Mouse (Mus musculus) CD4-positive, CD25-positive, alpha-beta regulatory T cell, adult 2 months (primary cell): ENCODE results near the gene Tgm4.

Experiments used
- DNase-seq: peaks from one replicate; pipeline ENCODE4 v3.0.0-alpha.2; 2012; ENCODE audit warnings: low read depth, low spot score

Tgm4 gene

DNA sequence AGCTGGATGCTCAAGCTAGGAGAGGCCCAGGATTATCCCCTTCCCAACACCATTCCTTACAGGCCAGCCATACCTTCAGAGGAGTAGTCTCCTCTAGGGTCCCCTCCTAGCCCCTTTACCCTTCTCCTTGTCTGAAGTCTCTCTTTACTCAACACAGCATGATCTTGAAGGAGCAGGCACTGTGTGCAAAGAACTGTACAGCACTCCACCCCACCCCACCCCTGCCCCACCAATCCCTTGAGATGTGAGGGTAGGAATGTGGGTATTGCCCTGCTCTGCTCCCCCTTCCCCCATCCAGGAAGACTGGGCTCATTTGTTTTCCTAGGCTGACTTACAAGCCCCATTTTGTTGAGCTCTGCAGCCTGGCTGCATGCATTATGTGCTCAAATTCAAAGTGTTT, 69.8 kb downstream of the Tgm4 start:
- DNase-seq = no peak

DNA sequence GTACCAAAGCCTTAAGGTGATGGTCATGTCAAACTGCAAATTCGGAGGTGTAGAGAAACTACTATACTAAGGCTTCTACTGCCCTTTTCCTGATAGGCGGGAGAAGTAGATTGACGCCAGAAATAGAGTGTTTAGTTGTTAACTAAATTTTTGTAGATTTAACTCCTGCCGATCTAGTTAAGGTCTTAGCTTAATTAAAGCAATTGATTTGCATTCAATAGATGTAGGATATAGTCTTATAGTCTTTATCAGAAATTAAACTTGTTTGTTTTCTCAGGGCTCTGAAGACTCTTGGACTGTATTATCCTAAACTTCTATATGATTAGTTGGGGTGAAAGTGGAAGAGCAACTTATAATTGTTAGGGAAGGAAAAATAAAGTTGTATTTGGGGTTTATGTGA, 72.7 kb downstream of the Tgm4 start:
- DNase-seq = no peak

DNA sequence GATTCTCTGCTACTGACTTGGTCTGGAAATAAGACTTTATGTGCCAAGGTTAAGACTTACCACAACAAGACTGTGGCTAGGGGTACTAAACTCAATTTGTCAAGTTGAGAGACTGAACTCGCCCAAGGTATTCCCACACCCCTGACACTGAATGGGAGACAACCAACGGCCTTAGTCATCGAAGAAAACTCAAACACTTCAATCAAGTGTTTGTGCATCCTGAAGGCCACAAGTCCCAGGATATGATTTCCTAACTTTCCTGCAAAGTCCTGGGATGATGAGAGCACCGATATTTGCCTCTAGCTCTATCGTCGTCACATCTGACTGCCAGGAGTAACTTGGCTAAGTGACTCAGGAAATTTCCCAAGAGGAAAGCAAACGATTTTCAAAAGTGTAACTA, 74.7 kb downstream of the Tgm4 start:
- DNase-seq = no peak

DNA sequence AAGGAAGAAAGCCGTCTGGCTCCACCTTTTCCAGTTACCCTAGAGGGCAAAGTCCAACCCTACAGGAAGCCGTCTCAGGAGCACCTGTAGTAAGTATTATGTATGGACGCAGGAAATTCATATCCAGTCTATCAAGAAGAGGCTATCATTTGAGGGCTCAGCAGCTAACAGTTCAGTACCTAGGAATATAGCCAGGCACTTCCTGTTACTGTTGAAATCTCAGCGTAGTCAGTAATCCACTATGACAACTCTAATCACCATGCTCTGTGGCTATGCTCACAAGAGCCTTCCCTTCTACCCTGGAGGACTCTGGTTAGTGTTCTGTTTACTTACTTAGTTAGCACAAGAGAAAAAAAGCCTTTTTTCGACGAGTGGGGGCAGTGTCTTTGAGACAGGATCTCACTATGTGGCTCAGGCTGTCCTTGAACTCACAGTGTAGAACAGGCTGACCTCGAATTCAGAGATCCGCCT, 77.3 kb downstream of the Tgm4 start:
- DNase-seq = peak; percentile 49

DNA sequence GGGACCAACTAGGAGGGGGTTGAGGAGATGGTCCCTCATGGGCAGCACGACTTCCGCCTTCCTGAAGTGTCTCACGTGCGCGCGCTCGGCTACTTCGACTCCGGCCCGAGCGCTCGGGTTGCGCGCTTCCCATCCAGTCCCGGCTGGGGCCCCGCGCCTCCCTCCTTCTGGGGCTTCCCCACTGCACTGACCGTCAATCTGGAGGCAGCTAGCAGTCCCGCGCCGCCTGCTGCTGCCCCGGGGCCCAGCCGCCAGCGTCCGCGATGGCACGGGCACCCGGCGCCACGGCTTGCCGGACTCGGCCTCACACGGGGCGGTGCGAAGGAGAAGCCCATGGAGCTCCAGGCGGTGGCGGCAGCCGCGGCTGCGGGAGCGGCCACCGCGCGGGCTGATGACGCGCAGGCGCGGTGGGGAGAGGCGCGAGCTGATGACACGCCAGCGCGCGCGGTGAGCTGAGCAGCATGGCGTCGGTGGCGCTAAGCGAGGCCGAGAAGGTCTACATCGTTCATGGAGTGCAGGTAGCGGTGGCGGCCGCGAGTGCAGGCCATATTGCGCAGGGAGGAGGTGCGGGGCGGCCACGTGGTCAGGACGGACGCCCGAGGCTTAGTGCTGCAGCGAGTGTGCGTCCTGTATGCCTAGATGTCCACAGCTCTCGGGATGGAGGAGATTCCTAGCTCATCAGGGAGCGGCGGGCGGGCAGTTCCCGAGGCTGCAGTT, 78.4 kb downstream of the Tgm4 start, which contains the start of the genes Zdhhc3 and Exosc7:
Gene Zdhhc3, minus strand, starts transcription at position 401 of the 717 bp plus-strand sequence.
Gene Exosc7, plus strand, starts transcription at position 411 of the 717 bp plus-strand sequence.
- DNase-seq = peak; percentile 95

DNA sequence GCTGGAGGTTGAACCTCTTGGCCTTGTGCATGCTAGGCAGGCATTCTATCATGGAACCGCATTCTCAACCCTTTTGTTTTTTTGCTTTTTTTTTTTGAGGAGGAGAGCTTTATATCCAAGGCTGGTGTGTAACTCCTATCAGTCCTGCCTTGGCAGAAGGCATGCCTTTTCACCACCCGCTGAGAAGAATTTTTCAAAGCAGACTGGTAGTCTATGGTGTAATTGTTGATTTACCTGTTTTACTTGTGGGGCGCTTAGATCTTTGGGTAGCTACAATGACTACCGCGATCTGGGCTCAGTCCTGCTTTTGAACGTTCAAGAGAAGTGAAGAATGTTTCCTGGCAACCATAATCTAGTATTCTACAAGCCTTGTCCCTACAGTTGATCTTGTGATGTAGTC, 79.4 kb downstream of the Tgm4 start:
- DNase-seq = no peak

DNA sequence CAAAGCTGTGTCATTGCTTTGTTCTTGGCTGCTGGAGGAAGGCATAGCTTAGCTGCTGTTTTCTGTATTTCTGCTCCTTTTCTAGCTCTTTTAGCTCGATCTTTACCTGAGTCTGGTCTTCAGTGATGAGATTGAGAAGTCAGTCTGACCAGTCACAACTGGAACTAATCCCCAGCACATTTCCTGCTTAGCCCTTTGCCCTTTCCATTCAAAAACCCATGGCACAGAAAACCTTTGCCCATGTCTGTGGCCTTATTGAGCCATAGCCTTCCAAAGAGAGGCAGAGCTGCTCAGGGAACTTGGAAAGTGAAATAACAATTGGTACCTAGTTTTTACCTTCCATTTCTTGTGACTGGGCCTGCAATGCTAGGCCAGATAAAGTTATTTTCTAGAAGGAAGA, 81.0 kb downstream of the Tgm4 start:
- DNase-seq = no peak
